Mouse (Mus musculus): ENCODE measurements around the gene Clmp.
A peak's percentile ranks its signal among the peaks of the same experiment; 100 is the strongest.

The Clmp gene

GRCm38 (mm10) chr9:40685801-40686420, at the start of gene Clmp:
TSS of gene Clmp (plus strand) at chr9:40685962.
- DNase-seq = peak; percentile 63 to 73

- peak; percentile 79 to 84 for DNase-seq
Observed at GRCm38 (mm10) chr9:40636054-40636453, 49.7 kb upstream of the Clmp start.

- DNase-seq = no peak
Observed at GRCm38 (mm10) chr9:40637705-40638393, 47.9 kb upstream of the Clmp start.

- DNase-seq = peak; percentile 54 to 69
Observed at GRCm38 (mm10) chr9:40638394-40639049, 47.2 kb upstream of the Clmp start.

GRCm38 (mm10) chr9:40639536-40640187, 46.1 kb upstream of the Clmp start:
- DNase-seq = no peak

- DNase-seq = no peak
Observed at GRCm38 (mm10) chr9:40641318-40641717, 44.4 kb upstream of the Clmp start.

- DNase-seq = no peak
Observed at GRCm38 (mm10) chr9:40642470-40643220, 43.1 kb upstream of the Clmp start.

GRCm38 (mm10) chr9:40649444-40649843, 36.3 kb upstream of the Clmp start:
- no peak for DNase-seq

GRCm38 (mm10) chr9:40649983-40650382, 35.8 kb upstream of the Clmp start:
- DNase-seq = no peak

- peak; percentile 21 to 43 for DNase-seq
Observed at GRCm38 (mm10) chr9:40651239-40651859, 34.4 kb upstream of the Clmp start.

- DNase-seq = peak in 1 of 2 experiments; percentile 37
Observed at GRCm38 (mm10) chr9:40652757-40653156, 33.0 kb upstream of the Clmp start.

- DNase-seq = no peak
Observed at GRCm38 (mm10) chr9:40666190-40666803, 19.5 kb upstream of the Clmp start.

- DNase-seq = no peak
Observed at GRCm38 (mm10) chr9:40670313-40670712, 15.4 kb upstream of the Clmp start, which contains the start of gene Gm21915. TSS of gene Gm21915 (plus strand) at chr9:40670613.

GRCm38 (mm10) chr9:40671323-40671930, 14.3 kb upstream of the Clmp start:
- no peak for DNase-seq

GRCm38 (mm10) chr9:40675203-40675958, 10.4 kb upstream of the Clmp start:
- DNase-seq = peak; percentile 44 to 62

- DNase-seq = no peak
Observed at GRCm38 (mm10) chr9:40678653-40679052, 7.1 kb upstream of the Clmp start.

- DNase-seq = no peak
Observed at GRCm38 (mm10) chr9:40686421-40686899, 698 bp downstream of the Clmp start.

- no peak for DNase-seq
Observed at GRCm38 (mm10) chr9:40687053-40687452, 1.3 kb downstream of the Clmp start.

GRCm38 (mm10) chr9:40687553-40687952, 1.8 kb downstream of the Clmp start:
- DNase-seq = no peak

GRCm38 (mm10) chr9:40690511-40690910, 4.7 kb downstream of the Clmp start:
- no peak for DNase-seq

Data from kidney, postnatal 4 days (tissue).